Mouse (Mus musculus): ENCODE data around the gene Olfr691.
"Not testable (repeated sequence)": the region's sequence is repeated elsewhere in the genome, so short reads cannot be mapped to it uniquely, and the experiment has no call there.

The Olfr691 gene

GRCm38 (mm10) chr7:105342170-105342569 is at the start of gene Olfr691:
TSS of gene Olfr691 (minus strand) at chr7:105342270.
- no peak for DNase-seq (ENCODE audit: low spot score)

GRCm38 (mm10) chr7:105390236-105390635 is 48.2 kb upstream of the Olfr691 start:
- no peak for DNase-seq (ENCODE audit: low spot score)

- DNase-seq (ENCODE audit: low spot score): no peak
Observed at GRCm38 (mm10) chr7:105387696-105388095, 45.6 kb upstream of the Olfr691 start.

GRCm38 (mm10) chr7:105380329-105380728 is 38.3 kb upstream of the Olfr691 start:
- DNase-seq (ENCODE audit: low spot score): no peak

GRCm38 (mm10) chr7:105374866-105375265 is 32.8 kb upstream of the Olfr691 start, which contains the start of gene Gm5901:
TSS of gene Gm5901 (plus strand) at chr7:105375038.
- DNase-seq (ENCODE audit: low spot score): no peak

- no peak for DNase-seq (ENCODE audit: low spot score)
Observed at GRCm38 (mm10) chr7:105373976-105374375, 31.9 kb upstream of the Olfr691 start.

- no peak for DNase-seq (ENCODE audit: low spot score)
Observed at GRCm38 (mm10) chr7:105373509-105373908, 31.4 kb upstream of the Olfr691 start.

- no peak for DNase-seq (ENCODE audit: low spot score)
Observed at GRCm38 (mm10) chr7:105372912-105373311, 30.8 kb upstream of the Olfr691 start.

GRCm38 (mm10) chr7:105368521-105368920 is 26.5 kb upstream of the Olfr691 start:
- no peak for DNase-seq (ENCODE audit: low spot score)

- no peak for DNase-seq (ENCODE audit: low spot score)
Observed at GRCm38 (mm10) chr7:105367930-105368329, 25.9 kb upstream of the Olfr691 start, which contains the start of gene Olfr692. TSS of gene Olfr692 (plus strand) at chr7:105368230.

GRCm38 (mm10) chr7:105367268-105367667 is 25.2 kb upstream of the Olfr691 start:
- DNase-seq (ENCODE audit: low spot score): no peak

GRCm38 (mm10) chr7:105361713-105362112 is 19.6 kb upstream of the Olfr691 start:
- DNase-seq (ENCODE audit: low spot score): no peak

- not testable (repeated sequence) for DNase-seq (ENCODE audit: low spot score)
Observed at GRCm38 (mm10) chr7:105356487-105356886, 14.4 kb upstream of the Olfr691 start.

- not testable (repeated sequence) for DNase-seq (ENCODE audit: low spot score)
Observed at GRCm38 (mm10) chr7:105356064-105356463, 14.0 kb upstream of the Olfr691 start.

- DNase-seq (ENCODE audit: low spot score): no peak
Observed at GRCm38 (mm10) chr7:105342752-105343151, 682 bp upstream of the Olfr691 start.

GRCm38 (mm10) chr7:105334004-105334403 is 8.1 kb downstream of the Olfr691 start, which contains the start of gene Olfr690:
TSS of gene Olfr690 (minus strand) at chr7:105334104.
- no peak for DNase-seq (ENCODE audit: low spot score)

- no peak for DNase-seq (ENCODE audit: low spot score)
Observed at GRCm38 (mm10) chr7:105325302-105325701, 16.8 kb downstream of the Olfr691 start.

GRCm38 (mm10) chr7:105310865-105311264 is 31.2 kb downstream of the Olfr691 start, which contains the start of gene Olfr689:
TSS of gene Olfr689 (plus strand) at chr7:105311165.
- no peak for DNase-seq (ENCODE audit: low spot score)

- DNase-seq (ENCODE audit: low spot score): no peak
Observed at GRCm38 (mm10) chr7:105290051-105290450, 52.0 kb downstream of the Olfr691 start.

GRCm38 (mm10) chr7:105287795-105288194 is 54.3 kb downstream of the Olfr691 start, which contains the start of gene Olfr688:
TSS of gene Olfr688 (plus strand) at chr7:105288095.
- DNase-seq (ENCODE audit: low spot score): no peak

Measured in ovary, adult 18-20 months (tissue).